Mouse (Mus musculus) neural tube, embryonic 14.5 days (tissue): ENCODE measurements at regions not wholly inside any gene's neighbourhood (a gene's known extent, or its start where the extent isn't known, plus 50 kb on each side); places are given as distances from the start of the nearest gene placed in this dataset.
A peak's percentile ranks its signal among the peaks of the same experiment; 100 is the strongest.

ENCODE experiments used
- ATAC-seq: fragments of 200-750 bp; cut with Nextera tagmentation; 2 replicates; pipeline ENCODE4 v1.8.0; 2017; ENCODE audit warnings: low read depth, mild to moderate bottlenecking, moderate TSS enrichment, moderate library complexity
- H3K27ac ChIP-seq: fragments of 300-500 bp; sonication (generic); 2 replicates; pipeline ENCODE4 v1.5.1; 2014; ENCODE audit warnings: low read depth, mild to moderate bottlenecking, control low read depth, low read length, moderate library complexity, mixed read lengths
- H3K27me3 ChIP-seq: fragments of 300-500 bp; sonication (generic); 2 replicates; pipeline ENCODE4 v1.6.1; 2014; ENCODE audit warnings: low read length; ENCODE audit not compliant: control insufficient read depth, insufficient read depth
- H3K36me3 ChIP-seq: fragments of 300-500 bp; sonication (generic); 2 replicates; pipeline ENCODE4 v1.6.1; 2014; ENCODE audit warnings: low read length, mixed read lengths; ENCODE audit not compliant: control insufficient read depth, insufficient read depth
- H3K4me1 ChIP-seq: fragments of 300-500 bp; sonication (generic); 2 replicates; pipeline ENCODE4 v1.6.1; 2014; ENCODE audit warnings: low read length; ENCODE audit not compliant: control insufficient read depth, insufficient read depth
- H3K4me2 ChIP-seq: fragments of 300-500 bp; sonication (generic); 2 replicates; pipeline ENCODE4 v1.6.1; 2014; ENCODE audit warnings: mild to moderate bottlenecking, low read depth, low read length, control low read depth
- H3K4me3 ChIP-seq: fragments of 300-500 bp; sonication (generic); 2 replicates; pipeline ENCODE4 v1.5.1; 2014; ENCODE audit warnings: low read depth, low read length, control low read depth, mixed read lengths
- H3K9ac ChIP-seq: fragments of 300-500 bp; sonication (generic); replicated peaks from 2 replicates; pipeline ENCODE4 v1.6.1; 2014; ENCODE audit warnings: low read depth, mild to moderate bottlenecking, control low read depth, low read length, mixed read lengths
- H3K9me3 ChIP-seq: fragments of 300-500 bp; sonication (generic); 2 replicates; pipeline ENCODE4 v1.6.1; 2016; ENCODE audit warnings: low read length; ENCODE audit not compliant: control insufficient read depth
- WGBS: fragments of 180-500 bp; shearing (Covaris S2); extraction: QIAGEN DNeasy Blood & Tissue Kit; methylation state at CpG from one replicate; pipeline ENCODE4 v1.1.7; 2014; 5-methylcytosine and 5-hydroxymethylcytosine counted together

- H3K9ac ChIP-seq = no peak overlapping the region
- 69% methylated on average over 12 of the region's 12 CpGs for WGBS
- H3K4me3 ChIP-seq = no peak overlapping the region
- H3K36me3 ChIP-seq = no peaks in the 10 kb centered on the region
- no peaks in the 10 kb centered on the region for H3K9me3 ChIP-seq
- no peak overlapping the region for H3K27ac ChIP-seq
- no peak overlapping the region for H3K4me2 ChIP-seq
- no peak for ATAC-seq
- no peaks in the 10 kb centered on the region for H3K27me3 ChIP-seq
- peaks cover 8% of the 10 kb centered on the region; the same call in 1 of the 2 replicates for H3K4me1 ChIP-seq
Measured at GRCm38 (mm10) chr2:178631966-178632365, 201.6 kb downstream of the Cdh26 start.

- Histone ChIP-seq H3K27ac (no peak overlapping the region), H3K4me1 (peaks cover 5% of the 10 kb centered on the region; the same call in 1 of the 2 replicates), H3K36me3 (no peaks in the 10 kb centered on the region), H3K9me3 (no peaks in the 10 kb centered on the region), H3K27me3 (no peaks in the 10 kb centered on the region), H3K4me2 (no peak overlapping the region), H3K9ac (no peak overlapping the region), H3K4me3 (no peak overlapping the region)
- ATAC-seq = no peak
- 77% methylated on average over 13 of the region's 13 CpGs for WGBS
Measured at GRCm38 (mm10) chr2:178632831-178633585, 202.7 kb downstream of the Cdh26 start.

- Histone ChIP-seq H3K9me3 (no peaks in the 10 kb centered on the region), H3K27ac (no peak overlapping the region), H3K4me2 (no peak overlapping the region), H3K4me1 (peaks cover 5% of the 10 kb centered on the region; the same call in 1 of the 2 replicates), H3K4me3 (no peak overlapping the region), H3K9ac (no peak overlapping the region), H3K36me3 (no peaks in the 10 kb centered on the region), H3K27me3 (no peaks in the 10 kb centered on the region)
- ATAC-seq = no peak
- 43% methylated on average over 10 of the region's 10 CpGs for WGBS
Measured at GRCm38 (mm10) chr2:178634116-178634515, 203.8 kb downstream of the Cdh26 start.

GRCm38 (mm10) chr2:178635685-178636084 lies 205.4 kb downstream of the Cdh26 start:
- peak; percentile 60 for ATAC-seq
- Histone ChIP-seq H3K4me1 (peaks cover 5% of the 10 kb centered on the region; the same call in 1 of the 2 replicates), H3K27ac (no peak overlapping the region), H3K27me3 (no peaks in the 10 kb centered on the region), H3K4me3 (no peak overlapping the region), H3K9me3 (no peaks in the 10 kb centered on the region), H3K9ac (no peak overlapping the region), H3K4me2 (no peak overlapping the region), H3K36me3 (no peaks in the 10 kb centered on the region)
- 29% methylated on average over 4 of the region's 4 CpGs for WGBS

- no peak for ATAC-seq
- Histone ChIP-seq H3K9me3 (no peaks in the 10 kb centered on the region), H3K4me1 (peaks cover 5% of the 10 kb centered on the region; the same call in 1 of the 2 replicates), H3K9ac (no peak overlapping the region), H3K27ac (no peak overlapping the region), H3K4me2 (no peak overlapping the region), H3K4me3 (no peak overlapping the region), H3K36me3 (no peaks in the 10 kb centered on the region), H3K27me3 (no peaks in the 10 kb centered on the region)
- 93% methylated on average over 9 of the region's 9 CpGs for WGBS
Measured at GRCm38 (mm10) chr2:178636901-178637300, 206.6 kb downstream of the Cdh26 start.

GRCm38 (mm10) chr2:178642137-178643052 lies 212.1 kb downstream of the Cdh26 start:
- WGBS = 36% methylated on average over 16 of the region's 16 CpGs
- ATAC-seq = no peak
- H3K27ac ChIP-seq = no peak overlapping the region
- H3K27me3 ChIP-seq = no peaks in the 10 kb centered on the region
- no peak overlapping the region for H3K9ac ChIP-seq
- H3K36me3 ChIP-seq = no peaks in the 10 kb centered on the region
- no peaks in the 10 kb centered on the region for H3K9me3 ChIP-seq
- no peaks in the 10 kb centered on the region for H3K4me1 ChIP-seq
- H3K4me3 ChIP-seq = no peak overlapping the region
- no peak overlapping the region for H3K4me2 ChIP-seq

- H3K36me3 ChIP-seq = no peaks in the 10 kb centered on the region
- 62% methylated on average over 11 of the region's 11 CpGs for WGBS
- no peak overlapping the region for H3K27ac ChIP-seq
- H3K4me2 ChIP-seq = no peak overlapping the region
- no peak for ATAC-seq
- H3K9me3 ChIP-seq = no peaks in the 10 kb centered on the region
- no peaks in the 10 kb centered on the region for H3K4me1 ChIP-seq
- H3K27me3 ChIP-seq = no peaks in the 10 kb centered on the region
- H3K9ac ChIP-seq = no peak overlapping the region
- no peak overlapping the region for H3K4me3 ChIP-seq
Measured at GRCm38 (mm10) chr2:178643053-178643402, 212.7 kb downstream of the Cdh26 start.

- H3K9ac ChIP-seq = no peak overlapping the region
- no peaks in the 10 kb centered on the region for H3K36me3 ChIP-seq
- H3K4me3 ChIP-seq = no peak overlapping the region
- no peak for ATAC-seq
- H3K27ac ChIP-seq = no peak overlapping the region
- no peaks in the 10 kb centered on the region for H3K9me3 ChIP-seq
- H3K27me3 ChIP-seq = no peaks in the 10 kb centered on the region
- no peak overlapping the region for H3K4me2 ChIP-seq
- H3K4me1 ChIP-seq = no peaks in the 10 kb centered on the region
- WGBS = 34% methylated on average over 4 of the region's 4 CpGs
Measured at GRCm38 (mm10) chr2:178643841-178644240, 213.5 kb downstream of the Cdh26 start.

- Histone ChIP-seq H3K9me3 (no peaks in the 10 kb centered on the region), H3K36me3 (no peaks in the 10 kb centered on the region), H3K4me1 (no peaks in the 10 kb centered on the region), H3K4me2 (no peak overlapping the region), H3K27ac (no peak overlapping the region), H3K9ac (no peak overlapping the region), H3K27me3 (no peaks in the 10 kb centered on the region), H3K4me3 (no peak overlapping the region)
- WGBS = 91% methylated on average over 2 of the region's 2 CpGs
- no peak for ATAC-seq
Measured at GRCm38 (mm10) chr2:178660071-178660470, 229.7 kb downstream of the Cdh26 start.
